Mouse (Mus musculus): ENCODE measurements around the gene Plk3.
"Not testable (repeated sequence)": the region's sequence is repeated elsewhere in the genome, so short reads cannot be mapped to it uniquely, and the experiment has no call there.

DNA sequence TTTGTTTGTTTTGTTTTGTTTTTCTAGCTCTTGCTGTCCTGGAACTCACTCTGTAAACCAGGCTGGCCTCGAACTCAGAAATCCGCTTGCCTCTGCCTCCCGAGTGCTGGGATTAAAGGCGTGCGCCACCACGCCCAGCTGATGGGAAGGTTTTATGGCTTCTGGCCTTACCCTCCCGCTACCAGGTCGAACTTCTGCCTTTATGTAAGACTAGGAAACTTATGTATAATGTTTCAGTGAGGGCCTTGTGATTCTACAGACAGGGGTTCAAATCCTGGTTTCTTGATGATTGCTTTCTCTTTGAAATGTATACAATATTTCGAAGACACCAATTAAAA, 49.0 kb upstream of the Plk3 start:
- TF ChIP-seq CTCF (IDR thresholded peaks at IDR 0.05; ENCODE audit: low read depth), result not testable (repeated sequence)
- peak; percentile 10; the same call in 1 of the 2 replicates for TF ChIP-seq EP300 (IDR thresholded peaks at IDR 0.05; ENCODE audit: low read depth)

Data from heart, postnatal 0 days (tissue).